8 mouse cellular contexts compared by ENCODE assay signal in genomic region chr12:26885831-26886634, GRCm38 (mm10).
DNase-seq lines count a peak whose midpoint lies in the region; ATAC-seq lines count a peak whose summit lies in the region.

No protein-coding gene starts in this region.

- H3K9ac ChIP-seq in hindbrain, embryonic 15.5 days: 0 out of 2 replicates have a peak overlapping the region, but pooled peaks have one; percentile 4
- H3K9ac ChIP-seq in neural tube, embryonic 12.5 days: 0 out of 2 replicates have a peak overlapping the region, but pooled peaks have one; percentile 33
- no peak overlapping the region for H3K9ac ChIP-seq in intestine, embryonic 15.5 days

- no peaks in the 10 kb centered on the region for H3K9me3 ChIP-seq in hindbrain, embryonic 15.5 days
- no peaks in the 10 kb centered on the region for H3K9me3 ChIP-seq in neural tube, embryonic 12.5 days
- no peaks in the 10 kb centered on the region for H3K9me3 ChIP-seq in intestine, embryonic 15.5 days

- no peak overlapping the region for H3K4me3 ChIP-seq in hindbrain, embryonic 15.5 days
- no peak overlapping the region for H3K4me3 ChIP-seq in neural tube, embryonic 12.5 days
- H3K4me3 ChIP-seq in intestine, embryonic 15.5 days (replicated peaks): no peak overlapping the region

- 13% methylated on average over 12 of the region's 12 CpGs for WGBS in hindbrain, embryonic 15.5 days
- 40% methylated on average over 12 of the region's 12 CpGs for WGBS in neural tube, embryonic 12.5 days
- 61% methylated on average over 12 of the region's 12 CpGs for WGBS in intestine, embryonic 15.5 days

- H3K4me2 ChIP-seq in hindbrain, embryonic 15.5 days: peak overlapping the region; percentile 33
- H3K4me2 ChIP-seq in neural tube, embryonic 12.5 days (replicated peaks): peak overlapping the region; percentile 30
- H3K4me2 ChIP-seq in intestine, embryonic 15.5 days (replicated peaks): no peak overlapping the region

- ATAC-seq in hindbrain, embryonic 15.5 days (ENCODE audit: low FRiP score, low read depth): peak; percentile 66
- no peak for ATAC-seq in neural tube, embryonic 12.5 days (ENCODE audit: low FRiP score, low read depth)
- ATAC-seq in megakaryocyte-erythroid progenitor cell, adult 5-6 weeks (replicated peaks; ENCODE audit: low FRiP score, low TSS enrichment, poor library complexity, severe bottlenecking): no peak
- no peak for ATAC-seq in intestine, embryonic 15.5 days

- peak overlapping the region; percentile 76 for H3K27ac ChIP-seq in hindbrain, embryonic 15.5 days (replicated peaks)
- peak overlapping the region; percentile 57; the same call in 1 of the 2 replicates for H3K27ac ChIP-seq in neural tube, embryonic 12.5 days
- H3K27ac ChIP-seq in intestine, embryonic 15.5 days: no peak overlapping the region

- DNase-seq in cerebellum, postnatal 10 days: peak; percentile 91 to 96
- no peak for DNase-seq in cerebellum, adult 11 months
- DNase-seq in urinary bladder, postnatal 14 days (ENCODE audit: low spot score): peak; percentile 30
- no peak for DNase-seq in urinary bladder, adult 2 months (ENCODE audit: low spot score)

- H3K4me1 ChIP-seq in hindbrain, embryonic 15.5 days (replicated peaks): peaks cover 41% of the 10 kb centered on the region
- H3K4me1 ChIP-seq in neural tube, embryonic 12.5 days: peaks cover 31% of the 10 kb centered on the region
- no peaks in the 10 kb centered on the region for H3K4me1 ChIP-seq in intestine, embryonic 15.5 days (replicated peaks)

- no peaks in the 10 kb centered on the region for H3K27me3 ChIP-seq in hindbrain, embryonic 15.5 days
- H3K27me3 ChIP-seq in neural tube, embryonic 12.5 days (replicated peaks): no peaks in the 10 kb centered on the region
- no peaks in the 10 kb centered on the region for H3K27me3 ChIP-seq in intestine, embryonic 15.5 days (replicated peaks)

- no peaks in the 10 kb centered on the region for H3K36me3 ChIP-seq in hindbrain, embryonic 15.5 days
- H3K36me3 ChIP-seq in neural tube, embryonic 12.5 days: no peaks in the 10 kb centered on the region
- H3K36me3 ChIP-seq in intestine, embryonic 15.5 days: no peaks in the 10 kb centered on the region

Comparison
In these comparisons a context has a peak if more than half of its experiments do, and no peak if none do; other contexts are left out.
1. DNase-seq: peak in cerebellum, postnatal 10 days (2 of 2) and urinary bladder, postnatal 14 days (single experiment); none in cerebellum, adult 11 months (single experiment) and urinary bladder, adult 2 months (single experiment).